Mouse (Mus musculus) mouse trophoblast stem cell (cell line): ENCODE measurements at regions not wholly inside any gene's neighbourhood (a gene's known extent, or its start where the extent isn't known, plus 50 kb on each side); places are given as distances from the start of the nearest gene placed in this dataset.

Experiments used
- in situ Hi-C, 2 experiments: fragments of 300-500 bp; cut with MseI, MboI; formaldehyde crosslinking; loops; 2 replicates in 1 of 2; 3 replicates in 1 of 2; pipeline ENCODE4 v1.15.1; 2025

- in situ Hi-C loops: loop anchor here in 1 of 2 experiments (10.0 kb wide), 1 partner anchor 161 kb away; no protein-coding TSS in a partner anchor
These were observed 57.8 kb downstream of the Lsm3 start for GRCm38 (mm10) chr6:91573487-91573886.

GRCm38 (mm10) chr6:91574414-91574813 lies 58.7 kb downstream of the Lsm3 start:
- in situ Hi-C loops: loop anchor here in 1 of 2 experiments (10.0 kb wide), 1 partner anchor 160 kb away; no protein-coding TSS in a partner anchor

- in situ Hi-C loops: loop anchor here (5.0 to 10.0 kb wide), 2 partner anchors 159 to 166 kb away; no protein-coding TSS in a partner anchor
These were observed 60.1 kb downstream of the Lsm3 start for GRCm38 (mm10) chr6:91575662-91576364.

GRCm38 (mm10) chr6:91576906-91577305 lies 61.2 kb downstream of the Lsm3 start:
- in situ Hi-C loops: loop anchor here (5.0 to 10.0 kb wide), 2 partner anchors 158 to 165 kb away; no protein-coding TSS in a partner anchor

GRCm38 (mm10) chr6:91579666-91580065 lies 63.9 kb downstream of the Lsm3 start:
- in situ Hi-C loops: loop anchor here (5.0 to 10.0 kb wide), 2 partner anchors 155 to 163 kb away; no protein-coding TSS in a partner anchor

GRCm38 (mm10) chr6:91580607-91581006 lies 64.9 kb downstream of the Lsm3 start:
- in situ Hi-C loops: no loop called here

- in situ Hi-C loops: no loop called here
These were observed 66.6 kb downstream of the Lsm3 start for GRCm38 (mm10) chr6:91582338-91582737.

- in situ Hi-C loops: no loop called here
These were observed 67.6 kb downstream of the Lsm3 start for GRCm38 (mm10) chr6:91583346-91583745.

GRCm38 (mm10) chr6:91585543-91585942 lies 69.8 kb downstream of the Lsm3 start:
- in situ Hi-C loops: no loop called here

GRCm38 (mm10) chr6:91589181-91589580 lies 73.5 kb downstream of the Lsm3 start:
- in situ Hi-C loops: no loop called here

- in situ Hi-C loops: no loop called here
These were observed 74.7 kb downstream of the Lsm3 start for GRCm38 (mm10) chr6:91590395-91590794.

GRCm38 (mm10) chr6:91590806-91591571 lies 75.3 kb downstream of the Lsm3 start:
- in situ Hi-C loops: no loop called here

- in situ Hi-C loops: no loop called here
These were observed 76.9 kb downstream of the Lsm3 start for GRCm38 (mm10) chr6:91592651-91593050.

- in situ Hi-C loops: no loop called here
These were observed 83.2 kb downstream of the Lsm3 start for GRCm38 (mm10) chr6:91598942-91599341.

GRCm38 (mm10) chr6:91600116-91600515 lies 83.7 kb upstream of the Slc6a6 start:
- in situ Hi-C loops: no loop called here

- in situ Hi-C loops: no loop called here
These were observed 77.1 kb upstream of the Slc6a6 start for GRCm38 (mm10) chr6:91606634-91607215.

GRCm38 (mm10) chr6:91607613-91608272 lies 76.1 kb upstream of the Slc6a6 start:
- in situ Hi-C loops: no loop called here

GRCm38 (mm10) chr6:91609671-91610070 lies 74.2 kb upstream of the Slc6a6 start:
- in situ Hi-C loops: no loop called here

GRCm38 (mm10) chr6:91615022-91615421 lies 68.8 kb upstream of the Slc6a6 start:
- in situ Hi-C loops: no loop called here

GRCm38 (mm10) chr6:91616541-91616940 lies 67.3 kb upstream of the Slc6a6 start:
- in situ Hi-C loops: no loop called here

GRCm38 (mm10) chr6:91617031-91617596 lies 66.7 kb upstream of the Slc6a6 start:
- in situ Hi-C loops: no loop called here
